Mouse (Mus musculus) midbrain, postnatal 0 days (tissue): Measurements from ENCODE around the gene Akap2. TPM values are rescaled to one million over a fixed set of nuclear protein-coding genes. Genes with fewer than 3 reads are reported as not detected.

Source experiments
- ATAC-seq: fragments of 200-750 bp; cut with Nextera tagmentation; 2 replicates; pipeline ENCODE4 v1.8.0; 2017; ENCODE audit warnings: moderate number of reproducible peaks, mild to moderate bottlenecking, moderate TSS enrichment, moderate library complexity; ENCODE audit not compliant: low FRiP score
- DNase-seq: peaks from one replicate; pipeline ENCODE4 v3.0.0-alpha.2; 2015; ENCODE audit warnings: low spot score
- H3K27ac ChIP-seq: fragments of 300-500 bp; sonication (generic); 2 replicates; pipeline ENCODE4 v1.5.1; 2014; ENCODE audit warnings: low read depth, mild to moderate bottlenecking, low read length, mixed read lengths
- H3K27me3 ChIP-seq: fragments of 300-500 bp; sonication (generic); 2 replicates; pipeline ENCODE4 v1.6.1; 2014; ENCODE audit warnings: low read length, control low read depth, mixed read lengths; ENCODE audit not compliant: insufficient read depth
- H3K36me3 ChIP-seq: fragments of 300-500 bp; sonication (generic); 2 replicates; pipeline ENCODE4 v1.6.1; 2014; ENCODE audit warnings: low read length, control low read depth, mixed read lengths; ENCODE audit not compliant: insufficient read depth
- H3K4me1 ChIP-seq: fragments of 300-500 bp; sonication (generic); 2 replicates; pipeline ENCODE4 v1.6.1; 2014; ENCODE audit warnings: mild to moderate bottlenecking, control low read depth, antibody characterized with exemption, low read length, mixed read lengths; ENCODE audit not compliant: insufficient read depth
- H3K4me2 ChIP-seq: fragments of 300-500 bp; sonication (generic); 2 replicates; pipeline ENCODE4 v1.6.1; 2014; ENCODE audit warnings: low read depth, mild to moderate bottlenecking, low read length, mixed read lengths; ENCODE audit not compliant: poor library complexity, severe bottlenecking
- H3K4me3 ChIP-seq: fragments of 300-500 bp; sonication (generic); 2 replicates; pipeline ENCODE4 v1.5.1; 2014; ENCODE audit warnings: low read depth, mild to moderate bottlenecking, low read length, moderate library complexity
- H3K9ac ChIP-seq: fragments of 300-500 bp; sonication (generic); replicated peaks from 2 replicates; pipeline ENCODE4 v1.6.1; 2014; ENCODE audit warnings: mild to moderate bottlenecking, low read length, moderate library complexity, mixed read lengths; ENCODE audit not compliant: poor library complexity, severe bottlenecking
- H3K9me3 ChIP-seq: fragments of 300-500 bp; sonication (generic); 2 replicates; pipeline ENCODE4 v1.6.1; 2016; ENCODE audit warnings: low read length, control low read depth
- CTCF ChIP-seq: IDR thresholded peaks from 2 replicates; pipeline ENCODE4 v1.5.1; 2016; ENCODE audit warnings: antibody characterized with exemption, mild to moderate bottlenecking
- WGBS: fragments of 180-500 bp; shearing (Covaris S2); extraction: QIAGEN DNeasy Blood & Tissue Kit; methylation state at CpG from one replicate; pipeline ENCODE4 v1.1.7; 2014; 5-methylcytosine and 5-hydroxymethylcytosine counted together
- polyA plus RNA-seq: library from polyadenylated mRNA; unstranded; fragments of >200 nt; fragmentation: Nextera tagmentation; extraction: Ambion mirVana; gene quantifications from 2 replicates; pipeline ENCODE4 v1.2.1, GENCODE M21; 2015
- total RNA-seq: library from RNA; depleted of rRNA; stranded (reverse); fragments of >200 nt; gene quantifications from 2 replicates; pipeline ENCODE4 v1.2.3, GENCODE M21; 2014

The Akap2 gene
- total and polyA plus RNA-seq, 2 experiments from 2014 or later = 12.1 to 24.4 TPM

DNA sequence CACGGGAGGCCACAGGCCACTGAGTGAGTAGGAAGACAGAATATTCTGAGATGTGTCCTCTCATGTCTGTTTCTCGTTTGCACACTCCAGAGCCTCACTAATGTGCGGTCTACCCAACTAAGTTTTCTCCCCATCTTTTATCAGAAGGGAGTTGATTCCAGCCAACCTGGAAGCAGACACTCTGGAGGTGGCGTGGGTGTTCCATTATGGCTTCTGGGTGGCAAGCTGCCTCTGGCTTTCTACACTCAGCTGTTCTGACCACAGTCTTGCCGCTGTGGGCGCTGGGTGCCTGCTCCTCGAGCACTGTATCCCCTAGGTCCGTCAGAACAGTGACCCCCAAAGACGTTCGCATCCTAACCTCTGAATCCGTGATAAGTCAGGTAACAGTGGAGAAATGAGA is 34.5 kb upstream of the Akap2 start:
- WGBS = 87% methylated on average over 11 of the region's 11 CpGs
- no peak for DNase-seq
- H3K9ac ChIP-seq = no peak overlapping the region

DNA sequence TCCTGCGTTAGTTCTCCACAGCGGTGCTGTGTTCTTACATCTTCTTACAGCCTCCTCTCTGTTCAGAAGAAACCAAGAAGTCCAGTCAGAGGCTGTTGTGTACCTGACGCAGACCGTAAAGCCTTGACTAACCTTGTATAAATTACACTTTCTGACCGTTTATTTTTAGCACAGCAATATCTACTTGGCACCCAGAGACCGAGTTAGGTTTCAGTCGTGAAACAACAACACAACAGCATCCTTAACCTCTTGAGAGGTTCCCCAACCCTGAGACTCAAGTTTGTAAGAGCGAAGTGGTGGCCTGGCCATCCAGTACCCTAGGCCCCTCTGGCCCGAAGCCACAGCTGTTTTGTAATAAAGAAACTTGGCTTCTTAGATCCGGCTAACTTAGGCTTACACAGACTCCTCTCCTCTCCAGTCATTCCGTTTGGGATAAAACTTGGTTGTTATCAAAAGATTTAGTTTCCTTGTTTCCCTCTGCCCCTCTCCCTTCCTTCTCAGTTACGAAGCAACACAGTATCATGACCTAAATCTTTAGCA is 32.7 kb upstream of the Akap2 start:
- Histone ChIP-seq H3K36me3 (no peaks in the 10 kb centered on the region), H3K4me3 (no peak overlapping the region), H3K9ac (no peak overlapping the region), H3K4me2 (no peak overlapping the region), H3K27me3 (no peaks in the 10 kb centered on the region), H3K4me1 (no peaks in the 10 kb centered on the region), H3K9me3 (no peaks in the 10 kb centered on the region), H3K27ac (no peak overlapping the region)
- WGBS = 80% methylated on average over 12 of the region's 12 CpGs
- no peak for TF ChIP-seq CTCF
- no peak for ATAC-seq
- DNase-seq = no peak

More for the DNA sequence above, 34.5 kb upstream of the Akap2 start:
- Histone ChIP-seq H3K27ac (no peak overlapping the region), H3K9me3 (no peaks in the 10 kb centered on the region), H3K27me3 (no peaks in the 10 kb centered on the region), H3K4me3 (no peak overlapping the region), H3K4me1 (no peaks in the 10 kb centered on the region), H3K4me2 (no peak overlapping the region), H3K36me3 (no peaks in the 10 kb centered on the region)
- TF ChIP-seq CTCF = no peak
- no peak for ATAC-seq

- H3K27me3 ChIP-seq = no peaks in the 10 kb centered on the region
- no peak overlapping the region for H3K4me3 ChIP-seq
- H3K9me3 ChIP-seq = no peaks in the 10 kb centered on the region
- no peaks in the 10 kb centered on the region for H3K4me1 ChIP-seq
- ATAC-seq = no peak
- no peak for DNase-seq
- peaks cover 13% of the 10 kb centered on the region; the same call in 1 of the 2 replicates for H3K36me3 ChIP-seq
- no peak for TF ChIP-seq CTCF
- no peak overlapping the region for H3K27ac ChIP-seq
- no peak overlapping the region for H3K9ac ChIP-seq
- H3K4me2 ChIP-seq = no peak overlapping the region
- WGBS = 80% methylated on average over 3 of the region's 3 CpGs
Measured at GRCm38 (mm10) chr4:57686736-57687135, 30.7 kb upstream of the Akap2 start.

- no peaks in the 10 kb centered on the region for H3K4me1 ChIP-seq
- no peak overlapping the region for H3K4me2 ChIP-seq
- 86% methylated on average over 3 of the region's 3 CpGs for WGBS
- H3K27me3 ChIP-seq = no peaks in the 10 kb centered on the region
- ATAC-seq (no peak), DNase-seq (no peak)
- no peak overlapping the region for H3K9ac ChIP-seq
- TF ChIP-seq CTCF = no peak
- H3K4me3 ChIP-seq = no peak overlapping the region
- H3K9me3 ChIP-seq = no peaks in the 10 kb centered on the region
- H3K27ac ChIP-seq = no peak overlapping the region
- H3K36me3 ChIP-seq = peaks cover 13% of the 10 kb centered on the region; the same call in 1 of the 2 replicates
Measured at GRCm38 (mm10) chr4:57687583-57687982, 29.9 kb upstream of the Akap2 start.

DNA sequence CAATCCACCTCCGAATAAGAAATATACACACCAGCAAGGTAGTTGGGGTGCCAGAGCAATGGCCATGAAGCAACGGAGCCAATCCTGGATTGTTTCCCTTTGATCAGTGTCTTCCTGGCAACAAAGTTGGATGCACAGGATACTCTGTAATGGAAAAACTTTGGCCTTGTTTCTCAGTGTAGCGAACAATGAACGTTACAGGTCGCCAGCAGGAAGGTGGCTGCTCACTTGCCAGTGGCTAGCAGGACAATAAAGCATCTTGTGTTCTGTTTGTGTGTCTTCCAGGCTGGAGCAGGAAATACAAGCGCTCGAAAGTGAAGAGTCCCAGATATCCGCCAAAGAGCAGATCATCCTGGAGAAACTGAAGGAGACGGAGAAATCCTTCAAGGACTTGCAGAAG is 29.3 kb upstream of the Akap2 start:
- H3K4me1 ChIP-seq = no peaks in the 10 kb centered on the region
- H3K4me2 ChIP-seq = no peak overlapping the region
- ATAC-seq (no peak), DNase-seq (no peak)
- 81% methylated on average over 9 of the region's 9 CpGs for WGBS
- H3K36me3 ChIP-seq = peaks cover 13% of the 10 kb centered on the region; the same call in 1 of the 2 replicates
- no peak overlapping the region for H3K9ac ChIP-seq
- H3K9me3 ChIP-seq = no peaks in the 10 kb centered on the region
- no peak overlapping the region for H3K4me3 ChIP-seq
- no peaks in the 10 kb centered on the region for H3K27me3 ChIP-seq
- H3K27ac ChIP-seq = no peak overlapping the region
- no peak for TF ChIP-seq CTCF

GRCm38 (mm10) chr4:57690001-57690400 is 27.5 kb upstream of the Akap2 start:
- WGBS = 71% methylated on average over 6 of the region's 6 CpGs

More at GRCm38 (mm10) chr4:57690001-57690400, 27.5 kb upstream of the Akap2 start:
- Histone ChIP-seq H3K4me3 (no peak overlapping the region), H3K9ac (no peak overlapping the region), H3K27ac (no peak overlapping the region), H3K4me2 (no peak overlapping the region), H3K36me3 (peaks cover 17% of the 10 kb centered on the region), H3K9me3 (no peaks in the 10 kb centered on the region), H3K4me1 (no peaks in the 10 kb centered on the region), H3K27me3 (no peaks in the 10 kb centered on the region)
- no peak for ATAC-seq
- no peak for TF ChIP-seq CTCF
- DNase-seq = no peak
